Mouse (Mus musculus) layer of hippocampus, adult 9-10 months (tissue): ENCODE data around the gene Rsph6a.

Experiments
- DNase-seq: peaks from one replicate; pipeline ENCODE4 v3.0.0; 2022; ENCODE audit warnings: low spot score

Gene Rsph6a

GRCm38 (mm10) chr7:19054047-19054776 lies at the start of gene Rsph6a:
TSS of gene Rsph6a (plus strand) at chr7:19054690.
- no peak for DNase-seq

GRCm38 (mm10) chr7:19005417-19006121 lies 48.9 kb upstream of the Rsph6a start:
- DNase-seq = no peak

GRCm38 (mm10) chr7:19006476-19006875 lies 48.0 kb upstream of the Rsph6a start:
- DNase-seq = peak; percentile 97

GRCm38 (mm10) chr7:19007026-19007977 lies 47.2 kb upstream of the Rsph6a start:
- DNase-seq = no peak

- no peak for DNase-seq
Observed at GRCm38 (mm10) chr7:19010581-19010980, 43.9 kb upstream of the Rsph6a start.

GRCm38 (mm10) chr7:19012025-19012621 lies 42.4 kb upstream of the Rsph6a start:
- DNase-seq = no peak

GRCm38 (mm10) chr7:19012882-19013281 lies 41.6 kb upstream of the Rsph6a start:
- no peak for DNase-seq

GRCm38 (mm10) chr7:19014452-19014851 lies 40.0 kb upstream of the Rsph6a start:
- no peak for DNase-seq

GRCm38 (mm10) chr7:19016042-19016441 lies 38.4 kb upstream of the Rsph6a start:
- DNase-seq = no peak

GRCm38 (mm10) chr7:19017909-19018308 lies 36.6 kb upstream of the Rsph6a start:
- DNase-seq = no peak

- no peak for DNase-seq
Observed at GRCm38 (mm10) chr7:19021048-19021447, 33.4 kb upstream of the Rsph6a start.

GRCm38 (mm10) chr7:19022189-19022958 lies 32.1 kb upstream of the Rsph6a start:
- DNase-seq = no peak

- DNase-seq = no peak
Observed at GRCm38 (mm10) chr7:19023357-19023814, 31.1 kb upstream of the Rsph6a start, which contains the start of gene Foxa3. TSS of gene Foxa3 (minus strand) at chr7:19023538.

- DNase-seq = peak; percentile 80
Observed at GRCm38 (mm10) chr7:19024096-19024506, 30.4 kb upstream of the Rsph6a start, which contains the start of gene Sympk. TSS of gene Sympk (plus strand) at chr7:19024377.

GRCm38 (mm10) chr7:19024581-19025255 lies 29.8 kb upstream of the Rsph6a start:
- no peak for DNase-seq

GRCm38 (mm10) chr7:19028067-19028466 lies 26.4 kb upstream of the Rsph6a start:
- no peak for DNase-seq

GRCm38 (mm10) chr7:19029084-19029653 lies 25.3 kb upstream of the Rsph6a start:
- no peak for DNase-seq

GRCm38 (mm10) chr7:19031641-19032040 lies 22.8 kb upstream of the Rsph6a start:
- no peak for DNase-seq

GRCm38 (mm10) chr7:19044616-19045015 lies 9.9 kb upstream of the Rsph6a start:
- no peak for DNase-seq
